Mouse (Mus musculus): ENCODE results near the gene Sf1. TPM values are rescaled to one million over a fixed set of nuclear protein-coding genes. Genes with fewer than 3 reads are reported as not detected.

Gene Sf1
- total RNA-seq (2023; ENCODE audit: inconsistent age) = 917 to 1,004 TPM (median 992 TPM) in 4 replicates

DNA sequence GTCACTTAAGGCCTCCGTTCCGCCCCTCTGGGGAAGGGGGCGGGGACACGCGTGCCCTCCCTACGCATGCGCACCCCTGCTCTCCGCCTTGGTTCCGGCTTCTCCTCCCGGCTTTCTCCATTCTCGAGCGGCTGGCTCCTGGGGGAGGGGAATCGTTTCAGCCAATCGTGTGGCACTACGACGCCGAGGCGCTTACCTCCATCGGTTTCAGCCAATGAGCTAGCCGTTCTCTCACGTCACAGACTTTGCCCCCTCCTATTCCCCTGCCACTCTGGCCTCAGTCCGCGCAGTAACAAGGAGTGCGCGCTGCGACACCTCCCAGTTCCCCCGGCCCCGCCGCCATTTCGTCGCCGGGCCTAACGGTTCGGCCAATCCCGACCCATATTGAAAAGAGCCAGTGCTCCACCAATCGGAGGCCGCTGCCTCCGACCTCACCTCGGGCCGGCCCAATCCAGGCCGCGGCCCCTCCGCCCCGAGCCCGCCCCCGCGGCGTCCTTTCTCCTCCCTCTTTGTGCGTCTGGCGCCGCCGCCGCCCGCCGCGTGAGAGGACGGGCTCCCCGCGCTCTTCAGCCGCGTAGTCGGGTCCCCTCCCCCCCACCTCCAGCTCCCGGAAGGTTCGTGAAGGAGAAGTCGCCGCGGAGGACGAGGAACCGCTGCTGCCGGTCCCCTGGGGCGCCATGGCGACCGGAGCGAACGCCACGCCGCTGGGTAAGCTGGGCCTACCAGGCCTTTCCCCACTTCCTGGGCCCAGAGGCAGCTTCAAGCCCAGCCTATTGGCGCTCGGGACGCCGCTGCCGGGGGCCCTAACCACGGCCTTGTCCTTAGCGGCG, at the start of gene Sf1:
Sf1 (plus strand) TSS at position 280 of the 830 bp plus-strand sequence.

DNA sequence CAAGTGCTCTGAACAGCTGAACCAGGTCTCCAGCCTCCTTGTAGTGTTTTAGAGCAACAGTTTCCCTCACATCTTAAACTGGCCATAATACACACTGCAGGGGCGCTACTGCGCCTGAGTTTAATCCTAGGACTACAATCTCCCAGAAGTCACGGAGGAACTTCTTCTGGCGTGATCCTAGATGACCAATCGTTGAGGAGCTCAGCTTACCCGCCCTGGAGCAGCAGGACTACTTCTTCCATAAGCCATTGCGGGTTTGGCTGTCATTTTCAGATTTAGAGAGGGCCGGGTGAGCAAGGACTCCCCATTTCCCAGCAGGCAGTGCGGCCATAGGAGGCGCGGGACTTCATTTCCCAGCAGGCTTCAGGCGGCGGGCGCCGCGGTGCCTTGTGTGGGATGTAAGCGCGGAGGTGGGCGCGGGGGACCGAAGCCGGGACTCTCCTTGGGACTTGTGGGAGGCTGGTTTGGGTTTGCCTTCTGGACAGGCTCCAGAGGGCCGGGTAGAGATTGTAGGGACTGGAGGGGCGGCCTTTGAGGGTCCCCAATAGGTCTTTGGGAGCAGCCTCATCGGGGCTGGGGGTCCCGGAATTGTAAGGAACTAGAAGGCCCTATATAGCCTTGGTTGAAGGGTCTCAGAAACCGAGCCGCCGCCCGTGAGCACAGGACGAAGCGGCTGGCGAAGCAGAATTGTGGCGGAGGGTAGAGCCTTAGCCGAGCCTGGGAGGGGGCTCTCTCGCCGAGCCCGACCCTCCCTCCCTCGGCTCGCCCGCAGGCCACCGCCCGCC, 28.6 kb upstream of the Sf1 start, which contains the start of gene Men1:
Men1 (plus strand) TSS at position 307 of the 785 bp plus-strand sequence.

DNA sequence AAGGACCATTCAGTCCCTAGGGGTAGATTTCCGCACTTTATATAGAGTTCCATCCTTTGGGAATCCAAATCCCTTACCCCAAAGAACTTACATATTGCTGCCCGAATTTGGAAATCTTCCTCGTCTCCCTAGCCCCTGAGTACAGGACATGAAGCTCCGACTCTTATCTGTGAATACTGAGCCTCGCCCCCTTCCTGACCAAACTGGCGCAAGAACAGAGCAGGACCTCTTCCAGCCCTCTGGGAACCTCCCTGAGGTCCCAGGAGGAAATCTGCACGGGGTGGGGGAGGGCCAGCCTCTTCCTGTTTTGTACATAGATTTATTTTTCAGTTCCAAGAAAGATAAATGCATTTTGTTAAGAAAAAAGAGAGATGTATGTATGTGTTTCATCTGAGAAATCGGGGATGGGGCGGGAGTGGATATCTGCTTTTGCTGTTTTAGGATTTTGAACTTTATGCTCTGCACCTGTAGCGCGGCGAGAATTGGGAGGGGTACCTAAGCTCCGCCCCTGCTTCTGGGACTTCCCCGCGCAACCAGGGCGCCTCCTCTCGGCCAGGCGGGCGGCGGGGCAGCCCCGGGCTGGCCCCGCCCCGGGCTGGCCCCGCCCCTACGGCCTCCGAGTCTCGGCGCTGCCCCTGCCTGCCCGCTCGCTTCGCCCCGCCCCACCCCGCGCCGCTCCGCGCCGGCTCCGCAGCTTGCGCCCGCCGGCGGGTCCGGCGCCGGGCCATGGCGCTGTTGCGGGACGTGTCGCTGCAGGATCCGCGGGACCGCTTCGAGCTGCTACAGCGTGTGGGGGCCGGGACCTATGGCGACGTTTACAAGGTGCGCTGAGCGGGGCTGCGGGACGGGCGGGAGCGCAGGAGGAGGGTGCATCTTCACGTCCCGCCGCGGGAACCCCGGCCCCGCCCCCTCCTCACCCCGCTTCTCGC, 22.7 kb upstream of the Sf1 start, which contains the start of gene Map4k2:
Map4k2 (plus strand) TSS at position 612 of the 929 bp plus-strand sequence.

DNA sequence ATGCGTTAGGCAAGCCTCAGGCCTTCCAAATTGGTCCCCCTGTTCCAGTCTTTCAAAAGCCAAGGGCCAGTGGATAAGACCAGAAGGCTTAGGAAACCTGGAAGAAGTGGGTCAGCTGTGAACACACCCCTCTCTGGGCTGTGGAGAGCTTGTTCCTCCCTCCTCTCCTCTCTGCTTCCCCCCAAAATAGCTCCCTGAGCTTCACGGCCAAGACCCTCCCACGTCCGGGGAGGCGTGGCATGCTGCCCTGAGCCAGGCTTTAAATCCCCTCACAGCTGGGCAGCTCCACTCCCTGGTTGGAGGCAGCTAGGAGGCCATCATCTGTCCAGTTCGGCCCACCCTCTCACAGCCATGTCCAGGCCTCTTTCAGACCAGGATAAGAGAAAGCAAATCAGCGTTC, 20.6 kb downstream of the Sf1 start, which contains the start of gene Pygm:
Pygm (plus strand) TSS at position 272 of the 400 bp plus-strand sequence.

DNA sequence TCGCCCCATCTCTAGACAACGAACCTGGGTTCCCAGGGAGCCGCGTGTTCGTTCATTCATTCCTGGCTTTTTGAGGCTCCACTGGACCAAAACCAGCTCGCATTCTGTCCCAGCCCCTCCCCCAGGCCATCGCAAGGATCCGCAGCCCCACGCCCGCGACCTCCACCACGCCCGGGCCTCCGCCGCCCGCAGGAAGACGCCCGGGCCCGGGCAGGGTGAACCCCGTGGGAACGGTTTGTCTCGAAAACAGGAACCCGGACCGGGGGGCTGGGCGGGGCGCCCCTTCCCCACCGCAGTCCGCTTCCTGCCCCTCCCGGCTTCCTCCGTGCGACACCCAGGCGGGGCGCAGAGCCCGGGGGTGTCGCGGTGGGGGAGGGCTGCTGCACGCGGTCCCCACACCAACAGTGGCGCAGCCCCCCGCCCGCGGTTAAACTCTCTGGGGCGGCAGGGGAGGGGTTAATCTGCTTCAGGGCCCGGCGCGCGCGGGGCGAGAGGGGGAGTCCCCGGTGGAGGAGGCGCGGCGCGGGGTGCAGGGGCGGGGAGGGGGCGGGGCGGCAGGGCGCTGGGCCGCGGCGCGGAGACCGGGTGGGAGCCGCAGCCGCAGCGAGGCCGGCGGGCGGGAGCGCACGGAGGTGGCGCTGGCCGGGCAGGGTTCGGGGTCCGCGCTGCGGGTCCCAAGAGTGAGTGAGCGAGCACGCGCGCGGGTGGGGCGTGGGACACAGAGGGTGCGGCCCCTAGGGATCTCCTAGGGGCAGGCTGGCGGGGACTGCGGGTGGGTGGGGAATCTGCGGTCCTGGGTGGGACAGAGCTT, 36.0 kb downstream of the Sf1 start, which contains the start of gene Rasgrp2:
Rasgrp2 (plus strand) TSS at position 56 of the 811 bp plus-strand sequence.

DNA sequence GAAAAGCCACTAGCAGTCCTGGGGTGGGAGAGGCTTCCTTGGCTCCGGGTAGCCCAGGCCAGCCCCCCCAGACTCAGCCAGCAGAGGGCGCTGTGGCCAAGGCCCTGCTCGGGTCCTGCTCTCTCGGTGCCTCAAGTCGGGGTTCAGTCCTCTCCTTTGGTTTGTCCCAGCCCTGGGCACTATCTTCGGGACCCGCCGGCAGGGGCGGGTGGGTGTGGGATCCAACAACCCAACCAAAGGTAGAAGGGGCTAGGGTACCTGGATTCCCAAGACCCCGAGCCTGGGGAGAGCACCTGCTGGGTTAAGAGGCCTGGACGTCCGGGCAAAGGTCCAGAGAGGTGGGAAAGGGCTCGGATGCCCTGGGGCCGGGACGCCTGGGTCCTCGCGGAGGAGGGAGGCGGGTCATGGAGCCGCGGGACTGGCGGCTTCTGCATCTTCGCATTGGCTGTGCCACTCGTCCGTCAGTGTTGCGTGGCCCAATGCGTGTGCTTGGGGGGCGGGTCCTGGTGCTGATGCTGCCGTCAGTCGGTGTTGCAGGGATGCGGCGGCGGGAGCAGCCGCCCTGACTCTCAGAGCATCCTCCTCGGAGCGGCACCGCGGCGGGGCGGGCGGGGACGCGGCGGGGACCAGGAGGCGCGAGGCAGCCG, 54.9 kb downstream of the Sf1 start, which contains the start of gene Nrxn2:
Nrxn2 (plus strand) TSS at position 499 of the 647 bp plus-strand sequence.

Other genes starting within 250 kb of the Sf1 start
- 8.1 to 10.4 TPM (median 8.8 TPM) in 4 replicates for gene Sac3d1, start 245.0 kb upstream of the Sf1 start, total RNA-seq (2023; ENCODE audit: inconsistent age)
- 28.8 to 34.9 TPM (median 32.1 TPM) in 4 replicates for gene Snx15, start 235.4 kb upstream of the Sf1 start, total RNA-seq (2023; ENCODE audit: inconsistent age)
- not detected in 4 replicates for gene Batf2, start 222.7 kb upstream of the Sf1 start, total RNA-seq (2023; ENCODE audit: inconsistent age)
- gene Arl2, start 222.1 kb upstream of the Sf1 start, total RNA-seq (2023; ENCODE audit: inconsistent age) = 28.2 to 35.1 TPM (median 33.3 TPM) in 4 replicates
- not detected in 4 replicates for gene Majin, start 179.3 kb upstream of the Sf1 start, total RNA-seq (2023; ENCODE audit: inconsistent age)
- gene Gpha2, start 137.3 kb upstream of the Sf1 start, total RNA-seq (2023; ENCODE audit: inconsistent age) = not detected in 4 replicates
- gene Ppp2r5b, start 127.8 kb upstream of the Sf1 start, total RNA-seq (2023; ENCODE audit: inconsistent age) = 23.9 to 27.8 TPM (median 25.9 TPM) in 4 replicates
- 163 to 191 TPM (median 175 TPM) in 4 replicates for gene Atg2a, start 122.0 kb upstream of the Sf1 start, total RNA-seq (2023; ENCODE audit: inconsistent age)
- 247 to 254 TPM (median 253 TPM) in 4 replicates for gene Ehd1, start 87.0 kb upstream of the Sf1 start, total RNA-seq (2023; ENCODE audit: inconsistent age)
- gene Cdc42bpg, start 57.2 kb upstream of the Sf1 start, total RNA-seq (2023; ENCODE audit: inconsistent age) = 13.9 to 18.0 TPM (median 15.4 TPM) in 4 replicates
- 39.8 to 42.8 TPM (median 40.9 TPM) in 4 replicates for gene Men1, start 28.7 kb upstream of the Sf1 start, total RNA-seq (2023; ENCODE audit: inconsistent age)
- 591 to 639 TPM (median 615 TPM) in 4 replicates for gene Map4k2, start 22.6 kb upstream of the Sf1 start, total RNA-seq (2023; ENCODE audit: inconsistent age)
- gene Pygm, start 20.7 kb downstream of the Sf1 start, total RNA-seq (2023; ENCODE audit: inconsistent age) = 21.0 to 29.6 TPM (median 25.9 TPM) in 4 replicates
- 716 to 754 TPM (median 727 TPM) in 4 replicates for gene Rasgrp2, start 35.6 kb downstream of the Sf1 start, total RNA-seq (2023; ENCODE audit: inconsistent age)
- gene Nrxn2, start 55.0 kb downstream of the Sf1 start, total RNA-seq (2023; ENCODE audit: inconsistent age) = 0.78 to 2.7 TPM (median 1.1 TPM) in 4 replicates
- gene Slc22a12, start 179.3 kb downstream of the Sf1 start, total RNA-seq (2023; ENCODE audit: inconsistent age) = 0.22 to 0.93 TPM (median 0.36 TPM) in 3 of 4 replicates, not detected in the other

Data from B cell, adult (primary cell).